Mouse (Mus musculus): ENCODE results near the gene Slc37a4.
"Not testable (repeated sequence)": the region's sequence is repeated elsewhere in the genome, so short reads cannot be mapped to it uniquely, and the experiment has no call there.

Slc37a4 gene

GRCm38 (mm10) chr9:44396684-44397411, at the start of gene Slc37a4:
TSS of gene Slc37a4 (plus strand) at chr9:44396852.
- DNase-seq (ENCODE audit: low spot score), result peak; percentile 97

- DNase-seq (ENCODE audit: low spot score), result no peak
These were observed 49.5 kb upstream of the Slc37a4 start for GRCm38 (mm10) chr9:44347166-44347565.

- DNase-seq (ENCODE audit: low spot score), result no peak
These were observed 49.0 kb upstream of the Slc37a4 start for GRCm38 (mm10) chr9:44347621-44348020.

GRCm38 (mm10) chr9:44348546-44348945, 48.1 kb upstream of the Slc37a4 start:
- no peak for DNase-seq (ENCODE audit: low spot score)

GRCm38 (mm10) chr9:44351396-44351795, 45.3 kb upstream of the Slc37a4 start:
- DNase-seq (ENCODE audit: low spot score), result no peak

GRCm38 (mm10) chr9:44352337-44352736, 44.3 kb upstream of the Slc37a4 start:
- DNase-seq (ENCODE audit: low spot score), result no peak

GRCm38 (mm10) chr9:44353142-44353541, 43.5 kb upstream of the Slc37a4 start:
- DNase-seq (ENCODE audit: low spot score), result no peak

GRCm38 (mm10) chr9:44357207-44357606, 39.4 kb upstream of the Slc37a4 start:
- no peak for DNase-seq (ENCODE audit: low spot score)

- peak; percentile 97 for DNase-seq (ENCODE audit: low spot score)
These were observed 35.3 kb upstream of the Slc37a4 start, which contains the start of gene Vps11 for GRCm38 (mm10) chr9:44361190-44361917. TSS of gene Vps11 (minus strand) at chr9:44361670.

- not testable (repeated sequence) for DNase-seq (ENCODE audit: low spot score)
These were observed 34.7 kb upstream of the Slc37a4 start for GRCm38 (mm10) chr9:44361931-44362330.

- DNase-seq (ENCODE audit: low spot score), result no peak
These were observed 32.2 kb upstream of the Slc37a4 start for GRCm38 (mm10) chr9:44364480-44364879.

GRCm38 (mm10) chr9:44373386-44373785, 23.3 kb upstream of the Slc37a4 start:
- DNase-seq (ENCODE audit: low spot score), result no peak

GRCm38 (mm10) chr9:44376141-44376540, 20.5 kb upstream of the Slc37a4 start:
- DNase-seq (ENCODE audit: low spot score), result no peak

GRCm38 (mm10) chr9:44377335-44377734, 19.3 kb upstream of the Slc37a4 start:
- DNase-seq (ENCODE audit: low spot score), result not testable (repeated sequence)

- DNase-seq (ENCODE audit: low spot score), result no peak
These were observed 18.4 kb upstream of the Slc37a4 start for GRCm38 (mm10) chr9:44378153-44378730.

GRCm38 (mm10) chr9:44379054-44379834, 17.4 kb upstream of the Slc37a4 start, which contains the start of gene Hyou1:
TSS of gene Hyou1 (plus strand) at chr9:44379490.
- DNase-seq (ENCODE audit: low spot score), result peak; percentile 96

- no peak for DNase-seq (ENCODE audit: low spot score)
These were observed 16.8 kb upstream of the Slc37a4 start for GRCm38 (mm10) chr9:44379862-44380261.

GRCm38 (mm10) chr9:44384596-44384995, 12.1 kb upstream of the Slc37a4 start:
- no peak for DNase-seq (ENCODE audit: low spot score)

- no peak for DNase-seq (ENCODE audit: low spot score)
These were observed 9.4 kb upstream of the Slc37a4 start for GRCm38 (mm10) chr9:44387221-44387620.

GRCm38 (mm10) chr9:44389273-44389672, 7.4 kb upstream of the Slc37a4 start:
- DNase-seq (ENCODE audit: low spot score), result peak; percentile 50

GRCm38 (mm10) chr9:44391466-44391865, 5.2 kb upstream of the Slc37a4 start:
- DNase-seq (ENCODE audit: low spot score), result peak; percentile 77

- DNase-seq (ENCODE audit: low spot score), result no peak
These were observed 1.4 kb downstream of the Slc37a4 start for GRCm38 (mm10) chr9:44398087-44398486.
